Mouse (Mus musculus): ENCODE results near the gene Dgki. TPM values are rescaled to one million over a fixed set of nuclear protein-coding genes. Genes with fewer than 3 reads are reported as not detected.
"Not testable (repeated sequence)": the region's sequence is repeated elsewhere in the genome, so short reads cannot be mapped to it uniquely, and the experiment has no call there.

Dgki gene
- total RNA-seq, 2 experiments from 2014 or later = 1.1 TPM; not detected in 1

DNA sequence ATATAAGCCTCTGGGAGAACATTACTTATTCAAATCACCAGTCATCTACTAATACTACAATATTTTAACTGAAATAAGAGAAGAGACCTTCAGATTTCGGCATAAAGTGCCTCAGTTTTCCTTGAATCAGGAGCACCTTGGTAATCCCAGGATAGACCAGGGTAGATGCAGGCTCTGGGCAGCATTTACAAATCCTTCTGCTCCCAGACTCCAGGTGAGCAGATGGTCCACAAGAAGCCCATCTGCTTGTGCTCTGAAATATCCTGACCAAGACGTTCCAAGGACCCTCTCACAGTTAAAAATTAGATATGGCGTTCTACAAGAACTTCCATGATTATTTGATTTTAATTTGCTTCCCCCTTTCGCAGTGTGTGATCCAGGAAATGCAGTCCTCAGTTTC lies 118.0 kb downstream of the Dgki start:
- ATAC-seq (replicated peaks; ENCODE audit: low FRiP score, poor library complexity, severe bottlenecking) = no peak

DNA sequence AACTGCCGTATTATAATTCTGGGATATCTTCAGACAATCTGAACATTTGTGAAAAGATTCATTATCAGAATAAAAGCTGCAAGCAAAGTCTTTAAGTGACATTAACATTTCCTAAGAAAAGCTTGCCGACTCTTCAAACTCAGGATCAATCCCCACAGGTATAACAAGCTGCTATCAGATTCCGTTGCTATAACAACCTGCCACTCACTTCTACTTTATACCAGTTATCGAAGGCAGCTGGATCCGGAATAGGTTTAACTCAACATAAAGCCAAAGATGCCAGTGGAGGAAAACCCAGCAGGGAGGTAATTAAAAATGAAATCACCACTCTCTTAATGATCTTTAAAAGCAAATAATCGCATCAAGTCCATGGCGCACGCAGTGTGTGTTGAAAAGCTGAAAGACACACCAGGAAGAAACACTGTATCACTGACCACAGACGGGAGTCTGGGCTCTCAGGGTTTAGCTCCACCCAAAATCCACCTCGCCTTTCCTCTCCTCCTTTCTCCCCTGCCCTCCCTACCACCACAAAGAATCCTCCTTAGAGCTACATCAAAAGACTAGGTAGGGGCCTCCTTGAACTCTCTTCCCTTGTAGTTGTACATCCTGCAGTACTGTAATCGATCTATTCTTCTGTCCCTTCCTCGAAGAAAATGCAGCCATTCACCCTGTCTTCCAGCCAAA lies 128.7 kb downstream of the Dgki start:
- ATAC-seq (replicated peaks; ENCODE audit: low FRiP score, poor library complexity, severe bottlenecking) = no peak

DNA sequence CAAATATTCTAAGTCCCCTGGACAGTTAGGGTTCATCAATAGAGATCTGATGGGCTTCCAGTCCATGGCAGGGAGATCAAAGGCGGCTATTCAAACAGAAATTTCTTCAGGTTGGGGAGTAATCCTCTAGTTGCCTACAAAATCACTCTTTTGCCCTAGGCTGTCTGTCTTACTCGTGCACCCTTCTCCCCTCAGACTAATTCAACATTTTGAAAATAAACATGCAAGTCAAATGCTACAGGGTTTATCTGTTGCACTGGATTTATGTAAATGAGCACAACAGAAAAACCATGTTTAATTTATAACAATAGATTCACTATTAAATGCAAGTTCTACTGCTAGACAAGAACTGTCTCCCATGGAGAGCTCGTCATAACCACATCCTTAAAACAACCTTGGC lies 141.1 kb downstream of the Dgki start:
- ATAC-seq (replicated peaks; ENCODE audit: low FRiP score, poor library complexity, severe bottlenecking) = no peak

DNA sequence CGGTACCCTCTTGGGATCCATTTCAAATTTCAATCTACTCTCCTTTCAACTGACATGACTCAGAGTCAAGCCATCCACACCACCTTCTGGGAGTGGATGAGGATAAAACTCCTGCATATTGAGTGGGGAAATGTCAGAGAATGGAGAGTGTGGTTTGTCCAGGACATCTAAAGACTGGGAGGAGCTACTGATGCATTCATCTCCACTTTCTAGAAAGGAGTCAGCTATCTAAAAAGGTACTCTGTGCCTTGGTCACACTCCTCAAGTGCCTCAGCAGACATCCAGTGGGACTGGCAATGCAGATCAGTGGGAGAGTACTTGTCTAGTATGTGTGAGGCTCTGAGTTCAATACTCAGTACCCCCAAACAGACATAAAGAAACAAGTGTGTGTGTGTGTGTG lies 145.9 kb downstream of the Dgki start:
- ATAC-seq (replicated peaks; ENCODE audit: low FRiP score, poor library complexity, severe bottlenecking) = no peak

DNA sequence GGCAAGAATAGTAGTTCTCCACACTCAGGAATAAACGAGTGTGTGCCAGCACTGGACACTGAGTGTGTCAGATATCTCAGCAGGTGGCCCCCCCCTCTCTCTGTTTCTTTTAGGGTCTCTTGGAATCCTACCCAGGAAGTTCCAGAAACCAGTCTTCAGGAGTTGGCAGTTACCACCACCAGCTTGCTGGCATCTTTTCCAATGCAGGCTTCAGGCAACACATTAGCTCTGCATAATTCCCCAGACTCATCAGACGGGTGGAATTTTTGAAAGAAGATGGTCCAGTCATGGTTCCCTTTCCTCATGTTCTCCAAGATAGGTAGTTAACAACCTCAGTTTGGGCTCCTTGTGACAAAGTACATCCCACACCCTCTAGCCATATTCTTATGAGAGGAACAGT lies 149.5 kb downstream of the Dgki start:
- ATAC-seq (replicated peaks; ENCODE audit: low FRiP score, poor library complexity, severe bottlenecking) = no peak

DNA sequence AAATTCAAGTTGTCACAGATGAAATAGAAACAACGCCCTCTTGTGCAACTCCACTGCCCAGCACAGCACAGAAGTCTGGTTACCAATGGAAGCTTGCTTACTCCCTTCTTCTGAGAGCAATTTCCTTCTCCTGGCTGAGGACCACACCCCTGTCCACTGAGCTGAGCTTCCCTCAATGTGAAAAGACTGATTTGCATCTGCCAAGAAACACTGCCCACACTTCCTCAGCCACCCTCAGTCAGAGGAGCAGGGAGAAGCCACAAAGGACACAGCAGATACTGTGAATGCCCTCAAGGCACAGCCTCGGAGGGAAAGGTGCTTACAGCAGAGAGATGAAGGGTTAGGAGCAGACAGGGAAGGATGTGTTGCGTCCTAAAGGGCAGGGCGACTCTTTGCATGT lies 149.9 kb downstream of the Dgki start:
- ATAC-seq (replicated peaks; ENCODE audit: low FRiP score, poor library complexity, severe bottlenecking) = no peak

DNA sequence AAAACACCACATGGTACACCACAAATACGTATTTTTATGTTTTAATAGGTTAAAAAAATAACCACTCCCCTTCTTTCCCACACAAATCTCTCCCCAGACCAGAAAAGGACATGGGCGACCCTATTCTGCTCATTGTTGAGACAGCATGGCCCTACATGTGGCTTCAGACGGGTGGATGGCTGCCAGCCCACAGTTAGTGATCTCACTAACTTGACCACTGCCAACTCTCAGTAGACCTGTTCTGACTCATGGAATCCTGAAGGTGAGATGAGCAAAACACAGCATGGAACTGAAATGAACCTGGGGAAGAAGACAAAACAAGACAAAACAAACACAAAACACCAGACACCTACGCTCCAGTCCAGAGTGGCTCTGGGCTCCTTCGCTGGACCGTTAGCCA lies 150.8 kb downstream of the Dgki start:
- ATAC-seq (replicated peaks; ENCODE audit: low FRiP score, poor library complexity, severe bottlenecking) = no peak

DNA sequence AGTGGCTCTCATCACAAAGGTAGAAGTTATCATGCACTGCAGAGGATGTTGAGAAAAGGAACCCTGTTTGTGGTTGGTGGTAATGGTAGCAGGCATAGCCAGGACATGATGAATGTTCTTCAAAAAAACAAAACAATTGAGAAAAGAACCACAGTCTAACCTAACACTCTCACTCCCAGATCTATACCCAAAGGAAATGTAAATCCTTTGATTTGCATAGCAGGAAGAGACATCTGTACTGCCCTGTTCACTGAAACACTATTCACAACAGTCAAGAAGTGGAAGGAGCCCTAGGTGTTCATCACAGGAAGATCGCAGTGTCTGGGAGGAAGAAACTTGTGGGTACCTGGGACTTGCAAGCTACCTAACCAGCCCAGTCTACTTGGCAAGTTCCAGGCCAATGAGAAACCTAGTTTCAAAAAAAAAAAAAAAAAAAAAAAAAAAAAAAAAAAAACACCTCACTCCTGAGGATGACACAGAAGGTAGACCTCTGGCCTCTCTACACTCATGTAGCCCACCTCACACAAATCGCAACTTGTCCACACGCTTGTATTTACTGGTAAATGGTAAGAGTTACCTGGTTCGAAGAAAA lies 152.5 kb downstream of the Dgki start:
- no peak for ATAC-seq (replicated peaks; ENCODE audit: low FRiP score, poor library complexity, severe bottlenecking)

DNA sequence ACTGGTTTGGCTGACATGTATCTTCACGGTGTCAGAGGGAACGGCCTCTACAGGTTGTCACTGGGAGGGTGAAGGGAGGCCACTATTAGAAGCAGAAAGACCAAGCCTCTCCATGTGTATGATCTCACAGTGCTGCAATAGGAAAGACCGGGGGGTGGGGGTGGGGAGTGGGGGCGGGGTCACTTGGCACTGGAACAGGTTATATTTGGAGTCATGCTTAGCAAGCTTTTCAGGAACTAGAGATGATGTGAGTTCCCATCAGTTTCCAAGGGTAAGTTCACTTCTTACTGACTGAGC lies 156.2 kb downstream of the Dgki start:
- ATAC-seq (replicated peaks; ENCODE audit: low FRiP score, poor library complexity, severe bottlenecking) = no peak

DNA sequence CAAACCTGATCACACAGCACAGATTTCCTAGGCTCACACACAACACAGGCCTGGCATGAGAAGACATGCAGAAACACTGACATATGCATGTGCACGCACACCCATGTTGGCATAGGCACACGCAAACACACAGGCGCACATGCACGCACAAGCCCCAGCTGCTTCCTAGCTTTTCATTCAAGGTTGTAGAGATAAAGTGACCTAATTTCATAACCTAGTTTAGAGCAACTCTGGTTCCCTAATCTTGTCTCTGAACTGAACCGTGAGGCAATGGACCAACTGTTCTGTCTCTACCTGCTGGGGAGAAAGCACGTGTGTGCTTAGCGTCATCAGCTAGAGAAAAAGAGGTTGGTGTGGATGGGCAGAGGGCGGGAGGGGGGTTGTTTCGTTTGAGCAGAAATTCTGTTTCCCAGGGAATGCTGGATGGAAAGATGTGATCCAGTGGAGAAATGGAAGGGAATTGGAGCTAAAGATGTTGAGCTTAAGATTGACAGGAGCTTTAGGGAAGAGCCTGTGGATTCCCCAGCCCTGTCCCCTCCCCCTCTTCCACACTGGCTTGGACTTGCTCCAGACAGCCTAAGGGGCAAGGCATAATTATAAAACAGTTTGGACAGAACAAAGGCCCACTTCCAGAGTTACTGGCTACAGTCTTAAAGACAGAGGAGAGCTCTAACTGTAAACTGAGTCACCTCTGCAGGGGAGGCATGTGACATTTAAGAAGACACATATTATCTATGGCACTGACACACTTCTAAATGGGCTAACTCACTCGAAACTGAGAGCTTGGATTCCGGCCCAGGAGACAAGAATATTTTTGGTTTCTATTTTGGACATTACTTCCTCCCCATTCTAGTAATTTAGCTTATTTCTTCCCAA lies 156.8 kb downstream of the Dgki start:
- ATAC-seq (replicated peaks; ENCODE audit: low FRiP score, poor library complexity, severe bottlenecking) = no peak

DNA sequence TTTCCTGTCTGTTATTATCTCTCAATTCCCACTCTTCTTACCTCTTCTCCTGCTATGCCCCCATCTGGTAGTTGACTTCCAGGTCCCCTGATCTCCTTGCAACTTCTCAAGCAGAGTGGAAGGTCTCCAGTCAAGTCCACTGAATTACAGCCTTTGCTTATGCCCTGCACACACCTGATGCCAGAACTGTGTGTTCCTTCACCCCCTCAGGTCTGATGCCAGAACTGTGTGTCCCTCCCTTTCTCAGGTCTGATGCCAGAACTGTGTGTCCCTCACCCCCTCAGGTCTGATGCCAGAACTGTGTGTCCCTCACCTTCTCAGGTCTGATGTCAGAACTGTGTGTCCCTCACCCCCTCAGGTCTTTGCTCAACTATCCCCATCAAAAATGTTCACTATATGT lies 161.2 kb downstream of the Dgki start:
- no peak for ATAC-seq (replicated peaks; ENCODE audit: low FRiP score, poor library complexity, severe bottlenecking)

DNA sequence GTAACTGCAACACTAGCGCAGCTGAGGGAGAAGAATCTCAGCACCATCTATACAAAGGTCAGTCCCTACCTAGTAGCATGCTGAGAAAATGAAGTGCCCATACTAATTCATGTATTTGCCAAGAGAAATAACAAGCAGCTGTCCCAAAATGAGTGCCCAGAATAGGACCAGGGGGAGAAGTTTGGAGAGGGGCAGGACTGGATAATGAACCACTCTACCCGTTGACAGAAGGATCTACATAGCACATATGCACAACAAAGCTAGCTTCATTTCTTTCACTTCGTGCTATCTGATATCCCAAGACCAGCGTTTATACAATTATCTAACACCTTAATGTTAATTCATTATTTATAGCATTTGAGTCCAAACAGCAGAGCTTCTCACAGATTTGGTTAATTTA lies 168.7 kb downstream of the Dgki start:
- no peak for ATAC-seq (replicated peaks; ENCODE audit: low FRiP score, poor library complexity, severe bottlenecking)

DNA sequence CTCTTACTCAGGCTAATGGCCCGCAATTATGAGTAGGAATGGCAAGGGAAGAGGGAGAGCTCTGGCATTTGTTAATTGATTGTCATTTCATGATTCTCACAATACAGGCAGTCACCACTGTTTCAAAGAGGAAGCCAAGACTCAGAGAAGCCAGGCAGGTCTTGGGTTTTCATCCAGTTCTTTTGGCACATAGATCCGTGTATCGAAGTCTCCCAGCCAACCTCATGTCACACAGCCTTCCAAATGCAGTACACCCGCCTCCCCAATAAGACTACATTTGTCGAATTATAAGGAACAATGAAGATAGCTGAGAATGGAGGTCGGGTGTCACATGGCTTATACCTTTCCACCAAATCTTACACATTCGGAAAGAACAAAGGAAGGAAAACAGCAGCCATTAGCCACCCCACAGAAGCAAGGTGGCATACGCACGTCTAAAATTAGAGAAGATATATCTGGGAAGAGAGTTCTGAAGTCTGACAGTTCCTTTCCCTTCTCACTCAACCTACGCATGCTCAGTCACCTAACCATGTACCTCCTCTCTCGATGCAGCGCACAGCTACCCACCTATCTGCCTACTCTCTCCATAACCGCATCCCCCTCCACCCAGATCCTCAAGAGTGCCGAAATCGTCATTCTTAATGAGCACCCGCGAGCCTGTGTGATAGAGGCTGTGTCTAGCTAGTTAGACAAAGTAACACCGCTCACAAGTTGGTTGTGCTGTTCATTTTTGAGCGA lies 179.4 kb downstream of the Dgki start:
- no peak for ATAC-seq (replicated peaks; ENCODE audit: low FRiP score, poor library complexity, severe bottlenecking)

DNA sequence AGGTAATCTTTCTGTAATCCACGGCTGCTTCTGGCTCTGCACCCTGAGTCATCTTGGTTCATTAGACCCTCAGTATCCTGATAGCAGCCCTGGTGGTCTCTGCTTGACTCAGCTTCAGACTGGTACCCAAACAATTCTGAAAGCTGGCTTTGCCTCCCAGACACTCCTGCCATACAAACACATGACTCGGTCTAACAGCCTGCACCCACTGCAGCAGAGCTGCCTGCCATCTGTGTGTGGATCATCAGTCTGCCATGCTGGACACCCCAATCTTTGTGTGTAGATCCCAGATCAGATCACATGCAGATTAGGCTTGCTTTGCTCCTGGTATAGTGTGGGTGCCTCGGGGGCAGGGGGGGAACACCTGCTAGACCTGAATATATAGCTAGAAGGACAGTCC lies 180.8 kb downstream of the Dgki start:
- ATAC-seq (replicated peaks; ENCODE audit: low FRiP score, poor library complexity, severe bottlenecking) = no peak

DNA sequence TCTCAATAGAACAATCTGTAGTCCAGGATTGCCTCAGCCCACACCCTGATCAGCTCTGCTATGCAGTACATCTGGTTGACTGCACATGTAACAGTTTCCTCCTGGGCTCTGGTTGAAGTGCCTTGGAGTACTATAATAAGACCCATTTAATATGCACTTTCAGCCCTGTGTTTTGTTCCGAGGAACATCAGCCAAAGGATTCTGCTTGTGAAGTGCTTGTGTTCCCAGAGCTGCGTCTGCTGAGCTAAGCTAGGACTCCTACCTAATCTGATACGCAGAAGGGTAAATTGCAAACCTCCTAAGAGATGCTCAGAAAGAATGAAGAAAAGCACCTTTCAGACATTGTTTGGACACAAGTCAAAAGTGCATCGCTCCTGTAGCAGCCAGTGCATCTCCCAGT lies 186.9 kb downstream of the Dgki start:
- ATAC-seq (replicated peaks; ENCODE audit: low FRiP score, poor library complexity, severe bottlenecking) = no peak

DNA sequence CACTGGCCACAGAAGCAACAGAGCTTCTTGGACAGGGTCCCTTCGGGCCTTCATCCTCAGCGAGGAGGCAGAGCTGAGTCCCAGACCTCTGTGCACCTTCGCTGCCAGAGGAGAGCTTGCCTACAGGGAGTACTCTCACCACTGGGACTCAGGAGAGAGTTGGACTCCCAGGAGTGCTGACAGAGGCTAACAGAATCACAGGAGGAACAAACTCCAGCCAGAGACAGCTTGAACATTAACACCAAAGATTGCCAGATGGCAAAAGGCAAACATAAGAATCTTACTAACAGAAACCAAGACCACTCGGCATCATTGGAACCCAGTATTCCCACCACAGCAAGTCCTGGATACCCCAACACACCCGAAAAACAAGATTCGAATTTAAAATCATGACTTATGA lies 193.7 kb downstream of the Dgki start:
- ATAC-seq (replicated peaks; ENCODE audit: low FRiP score, poor library complexity, severe bottlenecking) = not testable (repeated sequence)

DNA sequence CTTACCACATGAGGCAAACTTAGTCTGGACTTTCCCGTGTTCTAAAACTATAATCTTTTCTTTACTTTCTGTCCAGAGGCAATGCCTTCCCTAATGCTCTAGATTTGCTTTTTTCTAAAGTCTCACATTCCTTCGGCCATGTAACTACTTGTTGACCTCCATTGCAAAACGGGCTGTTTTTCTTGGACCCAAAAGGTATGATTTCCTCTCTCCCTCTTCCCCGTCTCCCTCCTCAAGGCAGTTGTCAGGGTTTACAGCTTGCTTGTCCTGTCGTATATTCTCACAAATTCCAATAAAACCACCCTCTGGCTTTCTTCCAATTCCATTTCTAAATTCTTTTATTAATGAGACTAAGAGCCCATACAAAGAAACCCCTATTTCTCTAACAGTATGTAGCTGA lies 199.6 kb downstream of the Dgki start:
- no peak for ATAC-seq (replicated peaks; ENCODE audit: low FRiP score, poor library complexity, severe bottlenecking)

DNA sequence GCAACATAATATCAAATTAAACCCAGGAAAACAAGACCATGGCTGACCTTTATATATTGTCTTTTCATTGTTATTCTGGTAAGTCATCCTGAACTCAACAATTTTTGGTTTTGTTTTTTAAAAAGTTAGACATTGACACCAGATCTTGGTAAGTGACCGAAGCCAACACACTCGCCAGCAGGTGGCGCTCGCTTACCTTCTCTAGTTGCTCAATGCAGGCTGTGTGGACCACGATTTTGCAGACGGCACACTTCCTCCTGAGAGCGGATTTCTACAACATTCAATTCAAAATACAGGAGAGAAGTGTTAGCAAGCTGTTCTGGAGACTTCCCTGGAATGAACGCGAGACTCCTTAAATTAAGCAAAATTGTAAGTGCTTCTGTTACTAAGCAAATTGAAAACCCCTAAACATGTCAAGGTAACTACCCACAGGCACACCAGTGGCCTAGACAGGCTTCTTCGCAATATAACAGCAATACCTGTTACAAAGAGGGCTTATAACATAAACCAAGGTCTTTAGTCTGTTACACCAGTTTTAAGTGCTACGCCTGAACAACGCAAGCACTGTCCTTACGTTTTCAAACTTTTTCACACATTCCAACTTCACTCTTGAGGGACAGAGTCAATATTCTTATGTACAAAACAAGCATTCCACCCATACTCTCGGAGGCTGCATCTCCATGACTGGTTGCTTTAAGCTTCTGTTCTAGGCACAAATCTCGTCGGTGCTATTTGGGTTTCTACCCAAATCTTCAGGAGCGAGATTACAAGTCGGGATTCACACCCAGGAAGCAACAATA lies 202.4 kb downstream of the Dgki start:
- ATAC-seq (replicated peaks; ENCODE audit: low FRiP score, poor library complexity, severe bottlenecking) = no peak

DNA sequence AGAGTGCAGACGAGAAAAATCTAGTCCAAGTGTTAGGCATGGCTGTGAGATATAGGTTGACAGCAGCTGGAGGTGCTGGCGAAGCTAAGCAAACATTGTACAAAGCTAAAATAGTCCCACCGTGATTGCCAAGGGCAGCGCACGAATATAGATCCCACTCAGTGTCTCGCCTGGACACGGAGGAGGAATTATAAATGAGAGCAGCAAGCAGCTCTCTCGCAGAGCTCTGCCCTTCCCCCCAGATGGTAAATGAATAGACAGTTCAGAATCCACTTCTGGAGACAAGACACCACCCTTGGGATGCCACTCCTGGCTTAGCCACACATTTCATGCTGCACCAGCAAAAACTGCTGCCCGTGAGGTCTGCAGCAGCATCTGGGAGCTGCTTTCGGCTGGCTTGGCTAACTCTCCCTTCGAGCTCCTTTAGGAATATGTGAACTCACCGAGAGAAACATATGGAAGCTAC lies 203.1 kb downstream of the Dgki start:
- no peak for ATAC-seq (replicated peaks; ENCODE audit: low FRiP score, poor library complexity, severe bottlenecking)
